Mouse (Mus musculus): ENCODE data around the gene Ifna1. TPM values are rescaled to one million over a fixed set of nuclear protein-coding genes. Genes with fewer than 3 reads are reported as not detected.

Gene Ifna1
- polyA plus RNA-seq, 2 experiments = not detected

GRCm38 (mm10) chr4:88864599-88864998 is 14.7 kb downstream of the Ifna1 start:
- TF ChIP-seq POLR2A (IDR thresholded peaks at IDR 0.05; ENCODE audit: borderline replicate concordance, extremely low read depth, insufficient read depth, insufficient read length) = no peak
- Histone ChIP-seq H3K9me3 (ENCODE audit: control insufficient read depth, low read length) (no peaks in the 10 kb centered on the region), H3K4me2 (replicated peaks; ENCODE audit: low read depth, low read length, severe bottlenecking) (no peak overlapping the region), H3K4me3 (replicated peaks; ENCODE audit: low read length) (no peak overlapping the region), H3K9ac (ENCODE audit: low read depth, low read length, severe bottlenecking) (no peak overlapping the region), H3K36me3 (ENCODE audit: control insufficient read depth, insufficient read depth, low read length) (no peaks in the 10 kb centered on the region), H3K27ac (replicated peaks; ENCODE audit: low read depth, low read length) (no peak overlapping the region), H3K4me1 (ENCODE audit: control insufficient read depth, insufficient read depth, low read length) (peaks cover 5% of the 10 kb centered on the region), H3K27me3 (ENCODE audit: control insufficient read depth, insufficient read depth, low read length) (no peaks in the 10 kb centered on the region)
- no peak for DNase-seq (ENCODE audit: low spot score)
- no peak for ATAC-seq (ENCODE audit: low FRiP score, low read depth)
- WGBS = 65% methylated on average over 9 of the region's 9 CpGs

- DNase-seq (ENCODE audit: low spot score) = no peak
- Histone ChIP-seq H3K4me1 (ENCODE audit: control insufficient read depth, insufficient read depth, low read length) (peaks cover 5% of the 10 kb centered on the region), H3K27me3 (ENCODE audit: control insufficient read depth, insufficient read depth, low read length) (no peaks in the 10 kb centered on the region), H3K9me3 (ENCODE audit: control insufficient read depth, low read length) (no peaks in the 10 kb centered on the region), H3K9ac (ENCODE audit: low read depth, low read length, severe bottlenecking) (no peak overlapping the region), H3K36me3 (ENCODE audit: control insufficient read depth, insufficient read depth, low read length) (no peaks in the 10 kb centered on the region), H3K27ac (replicated peaks; ENCODE audit: low read depth, low read length) (no peak overlapping the region), H3K4me3 (replicated peaks; ENCODE audit: low read length) (no peak overlapping the region), H3K4me2 (replicated peaks; ENCODE audit: low read depth, low read length, severe bottlenecking) (no peak overlapping the region)
- no peak for TF ChIP-seq POLR2A (IDR thresholded peaks at IDR 0.05; ENCODE audit: borderline replicate concordance, extremely low read depth, insufficient read depth, insufficient read length)
- 43% methylated on average over 6 of the region's 6 CpGs for WGBS
- ATAC-seq (ENCODE audit: low FRiP score, low read depth) = no peak
Observed at GRCm38 (mm10) chr4:88865011-88865569, 15.2 kb downstream of the Ifna1 start.

DNA sequence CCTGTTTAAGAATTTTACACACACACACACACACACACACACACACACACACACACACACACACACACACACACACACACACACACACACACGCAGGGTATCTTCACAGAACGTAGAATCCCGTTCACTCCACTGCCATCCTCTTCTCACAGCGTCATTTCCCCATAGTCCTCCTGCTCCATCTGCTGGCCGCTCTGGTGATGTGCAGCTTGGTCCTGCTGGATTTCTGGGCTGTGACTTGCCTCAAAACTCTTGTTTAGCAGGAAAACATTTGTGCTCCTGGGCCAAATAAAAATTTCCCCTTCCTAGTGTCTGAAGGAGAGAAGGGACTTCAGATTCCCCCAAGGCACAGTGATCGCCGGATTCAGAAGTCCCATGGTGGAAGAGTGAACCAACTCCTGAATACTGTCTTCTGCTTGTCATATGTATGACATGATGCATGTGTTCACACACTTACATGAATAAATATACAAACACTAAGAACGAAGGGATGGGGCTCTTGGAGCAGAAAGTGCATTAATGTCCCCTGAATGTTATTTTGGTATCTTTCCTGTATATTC is 17.6 kb downstream of the Ifna1 start:
- Histone ChIP-seq H3K27me3 (ENCODE audit: control insufficient read depth, insufficient read depth, low read length) (no peaks in the 10 kb centered on the region), H3K4me1 (ENCODE audit: control insufficient read depth, insufficient read depth, low read length) (peaks cover 5% of the 10 kb centered on the region), H3K4me3 (replicated peaks; ENCODE audit: low read length) (peak overlapping the region; percentile 49), H3K27ac (replicated peaks; ENCODE audit: low read depth, low read length) (no peak overlapping the region), H3K9me3 (ENCODE audit: control insufficient read depth, low read length) (no peaks in the 10 kb centered on the region), H3K4me2 (replicated peaks; ENCODE audit: low read depth, low read length, severe bottlenecking) (peak overlapping the region; percentile 82), H3K9ac (ENCODE audit: low read depth, low read length, severe bottlenecking) (no peak overlapping the region), H3K36me3 (ENCODE audit: control insufficient read depth, insufficient read depth, low read length) (no peaks in the 10 kb centered on the region)
- DNase-seq (ENCODE audit: low spot score) (peak; percentile 68), ATAC-seq (ENCODE audit: low FRiP score, low read depth) (peak; percentile 68; the same call in 1 of the 2 replicates)
- 1% methylated on average over 8 of the region's 8 CpGs for WGBS
- TF ChIP-seq POLR2A (IDR thresholded peaks at IDR 0.05; ENCODE audit: borderline replicate concordance, extremely low read depth, insufficient read depth, insufficient read length) = no peak

GRCm38 (mm10) chr4:88867926-88868911 is 18.3 kb downstream of the Ifna1 start:
- ATAC-seq (ENCODE audit: low FRiP score, low read depth) = peak; percentile 60; the same call in 1 of the 2 replicates
- peak overlapping the region; percentile 49 for H3K4me3 ChIP-seq (replicated peaks; ENCODE audit: low read length)
- H3K4me2 ChIP-seq (replicated peaks; ENCODE audit: low read depth, low read length, severe bottlenecking) = peak overlapping the region; percentile 82
- peak; percentile 16 for DNase-seq (ENCODE audit: low spot score)
- H3K9ac ChIP-seq (ENCODE audit: low read depth, low read length, severe bottlenecking) = peak overlapping the region; percentile 52
- peaks cover 5% of the 10 kb centered on the region for H3K4me1 ChIP-seq (ENCODE audit: control insufficient read depth, insufficient read depth, low read length)
- H3K36me3 ChIP-seq (ENCODE audit: control insufficient read depth, insufficient read depth, low read length) = no peaks in the 10 kb centered on the region
- no peak for TF ChIP-seq POLR2A (IDR thresholded peaks at IDR 0.05; ENCODE audit: borderline replicate concordance, extremely low read depth, insufficient read depth, insufficient read length)
- 8% methylated on average over 30 of the region's 31 CpGs for WGBS
- H3K9me3 ChIP-seq (ENCODE audit: control insufficient read depth, low read length) = no peaks in the 10 kb centered on the region
- no peak overlapping the region for H3K27ac ChIP-seq (replicated peaks; ENCODE audit: low read depth, low read length)
- H3K27me3 ChIP-seq (ENCODE audit: control insufficient read depth, insufficient read depth, low read length) = no peaks in the 10 kb centered on the region

DNA sequence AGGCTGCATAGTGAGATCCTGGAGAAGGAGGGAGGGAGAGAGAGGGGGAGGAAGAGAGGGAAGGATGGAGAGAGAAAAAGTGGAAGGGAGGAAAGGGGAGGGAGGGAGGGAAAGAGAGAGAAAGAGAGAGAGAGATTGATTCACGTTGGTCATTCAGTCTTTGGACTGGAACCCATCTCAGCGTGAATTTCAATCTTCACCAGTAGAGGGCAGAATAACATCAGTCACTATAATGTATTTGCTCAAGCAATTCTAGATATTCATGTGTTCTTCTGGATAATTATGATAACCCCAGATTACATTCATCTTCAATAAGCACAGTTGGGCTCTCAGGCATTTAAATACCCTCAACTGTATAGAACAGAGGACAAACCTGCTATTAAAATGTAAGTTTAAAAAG is 22.8 kb downstream of the Ifna1 start:
- H3K9ac ChIP-seq (ENCODE audit: low read depth, low read length, severe bottlenecking) = no peak overlapping the region
- ATAC-seq (ENCODE audit: low FRiP score, low read depth) (0 out of 2 replicates have a peak, but pooled peaks have one; percentile 51), DNase-seq (ENCODE audit: low spot score) (peak; percentile 77)
- no peaks in the 10 kb centered on the region for H3K36me3 ChIP-seq (ENCODE audit: control insufficient read depth, insufficient read depth, low read length)
- H3K4me1 ChIP-seq (ENCODE audit: control insufficient read depth, insufficient read depth, low read length) = peaks cover 3% of the 10 kb centered on the region
- 0% methylated on average over 2 of the region's 2 CpGs for WGBS
- H3K4me3 ChIP-seq (replicated peaks; ENCODE audit: low read length) = no peak overlapping the region
- H3K4me2 ChIP-seq (replicated peaks; ENCODE audit: low read depth, low read length, severe bottlenecking) = no peak overlapping the region
- TF ChIP-seq POLR2A (IDR thresholded peaks at IDR 0.05; ENCODE audit: borderline replicate concordance, extremely low read depth, insufficient read depth, insufficient read length) = no peak
- H3K27ac ChIP-seq (replicated peaks; ENCODE audit: low read depth, low read length) = no peak overlapping the region
- H3K27me3 ChIP-seq (ENCODE audit: control insufficient read depth, insufficient read depth, low read length) = no peaks in the 10 kb centered on the region
- H3K9me3 ChIP-seq (ENCODE audit: control insufficient read depth, low read length) = no peaks in the 10 kb centered on the region

Measured in limb, embryonic 14.5 days (tissue).